ENCODE assay signal across 23 mouse cellular contexts in genomic region chr6:121648499-121648898, GRCm38 (mm10). TPM values are rescaled to one million over a fixed set of nuclear protein-coding genes. Genes with fewer than 3 reads are reported as not detected.
"Had no signal": no experiment of that assay in that cellular context is flagged by ENCODE, and none has a peak within 500 bp of the region (broad histone marks: within the 10 kb centered on the region; RNA-seq: fewer than 3 reads in every experiment).

No protein-coding gene starts in this region.

- DNase-seq: gastrocnemius, adult 2 months; gastrocnemius, postnatal 10 days; gastrocnemius, postnatal 25 days; heart, adult 18-20 months; heart, postnatal 10 days; heart, postnatal 4 days; kidney, adult 18-20 months; kidney, adult 8-10 months; kidney, postnatal 10 days; kidney, postnatal 25 days had no signal

- H3K27me3 ChIP-seq: heart, embryonic 12.5 days; hindbrain, embryonic 12.5 days; intestine, embryonic 15.5 days; limb, embryonic 12.5 days had no signal

- H3K4me1 ChIP-seq: heart, embryonic 12.5 days; hindbrain, embryonic 10.5 days; hindbrain, embryonic 12.5 days; intestine, embryonic 15.5 days; limb, embryonic 10.5 days; limb, embryonic 12.5 days had no signal

- H3K36me3 ChIP-seq: heart, embryonic 12.5 days; hindbrain, embryonic 10.5 days; hindbrain, embryonic 12.5 days; intestine, embryonic 15.5 days; limb, embryonic 10.5 days; limb, embryonic 12.5 days had no signal

- H3K4me3 ChIP-seq: gastrocnemius, adult 2 months; heart, embryonic 12.5 days; hindbrain, embryonic 10.5 days; hindbrain, embryonic 12.5 days; intestine, embryonic 15.5 days; layer of hippocampus, adult 2 months; left cerebral cortex, adult 2 months; limb, embryonic 10.5 days; limb, embryonic 12.5 days had no signal

- H3K27ac ChIP-seq: gastrocnemius, adult 2 months; hindbrain, embryonic 10.5 days; hindbrain, embryonic 12.5 days; hindbrain, embryonic 14.5 days; intestine, embryonic 15.5 days; layer of hippocampus, adult 2 months; left cerebral cortex, adult 2 months; limb, embryonic 10.5 days; limb, embryonic 12.5 days; liver, embryonic 14.5 days had no signal

- ATAC-seq: hindbrain, embryonic 16.5 days; inflammation-experienced regulatory T-cells, adult 6 months; intestine, embryonic 15.5 days; intestine, postnatal 0 days had no signal

- H3K9ac ChIP-seq: heart, embryonic 12.5 days; hindbrain, embryonic 12.5 days; hindbrain, embryonic 14.5 days; intestine, embryonic 15.5 days; limb, embryonic 12.5 days; liver, embryonic 14.5 days had no signal

- H3K9me3 ChIP-seq: heart, embryonic 12.5 days; hindbrain, embryonic 10.5 days; hindbrain, embryonic 12.5 days; intestine, embryonic 15.5 days; limb, embryonic 10.5 days; limb, embryonic 12.5 days had no signal

- H3K4me2 ChIP-seq: heart, embryonic 12.5 days; hindbrain, embryonic 12.5 days; hindbrain, embryonic 14.5 days; intestine, embryonic 15.5 days; limb, embryonic 12.5 days had no signal

RNA-seq across cellular contexts. Expression of gene A2m, which starts 13.3 kb away (rescaled TPM):
- polyA plus RNA-seq: inflammation-experienced regulatory T-cells, adult 6 months had no signal
